Mouse (Mus musculus): ENCODE data around the gene Olfr60.

Gene Olfr60

DNA sequence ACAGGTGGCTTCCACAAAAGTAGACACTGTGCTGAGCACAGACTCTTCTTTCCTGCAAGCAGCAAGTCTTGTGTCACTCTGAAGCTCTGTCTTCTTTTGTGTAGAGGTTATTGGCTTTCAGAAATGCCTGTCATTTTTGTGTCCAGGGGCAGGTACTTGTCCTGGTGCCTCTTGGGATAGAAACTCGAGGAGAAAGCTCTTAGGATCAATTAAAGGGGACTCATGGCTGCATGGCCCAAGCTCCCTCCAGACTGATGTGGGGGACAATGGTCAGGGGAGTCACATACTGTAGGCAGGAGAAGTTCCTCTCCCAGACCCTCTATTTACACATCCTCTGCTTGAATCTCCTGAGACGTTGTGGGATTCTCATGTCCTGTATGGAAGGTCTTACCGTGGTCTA is at the start of gene Olfr60:
Gene Olfr60, minus strand, starts transcription at position 101 of the 400 bp plus-strand sequence.
- H3K27me3 ChIP-seq (ENCODE audit: control insufficient read depth, insufficient read depth, low read length, poor library complexity, severe bottlenecking) = no peaks in the 10 kb centered on the region
- H3K36me3 ChIP-seq (ENCODE audit: control insufficient read depth, insufficient read depth, low read length, poor library complexity, severe bottlenecking) = no peaks in the 10 kb centered on the region
- no peak for DNase-seq (ENCODE audit: low read depth, low spot score)

DNA sequence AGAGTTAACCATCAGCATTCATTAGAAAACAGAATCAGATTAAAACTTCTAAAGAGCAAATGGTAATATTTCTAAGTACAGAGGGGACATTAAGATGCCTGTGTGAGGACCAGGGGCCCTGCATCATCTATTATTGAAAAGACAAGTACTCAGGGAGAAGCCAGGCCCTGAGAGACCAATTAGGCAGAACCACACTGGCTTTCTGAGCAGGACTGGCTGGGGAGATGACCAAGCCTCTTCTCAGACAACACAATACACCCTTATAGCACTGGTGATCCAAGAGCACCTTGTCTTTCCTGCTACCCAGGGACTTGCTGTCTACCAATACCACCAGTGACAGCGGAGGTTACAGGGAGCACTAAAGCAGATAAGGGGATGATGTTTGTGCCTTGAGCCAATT is 41.3 kb upstream of the Olfr60 start, which contains the start of gene Olfr531:
Gene Olfr531, minus strand, starts transcription at position 101 of the 400 bp plus-strand sequence.
- DNase-seq (ENCODE audit: low read depth, low spot score) = no peak
- H3K36me3 ChIP-seq (ENCODE audit: control insufficient read depth, insufficient read depth, low read length, poor library complexity, severe bottlenecking) = no peaks in the 10 kb centered on the region
- H3K27me3 ChIP-seq (ENCODE audit: control insufficient read depth, insufficient read depth, low read length, poor library complexity, severe bottlenecking) = no peaks in the 10 kb centered on the region

DNA sequence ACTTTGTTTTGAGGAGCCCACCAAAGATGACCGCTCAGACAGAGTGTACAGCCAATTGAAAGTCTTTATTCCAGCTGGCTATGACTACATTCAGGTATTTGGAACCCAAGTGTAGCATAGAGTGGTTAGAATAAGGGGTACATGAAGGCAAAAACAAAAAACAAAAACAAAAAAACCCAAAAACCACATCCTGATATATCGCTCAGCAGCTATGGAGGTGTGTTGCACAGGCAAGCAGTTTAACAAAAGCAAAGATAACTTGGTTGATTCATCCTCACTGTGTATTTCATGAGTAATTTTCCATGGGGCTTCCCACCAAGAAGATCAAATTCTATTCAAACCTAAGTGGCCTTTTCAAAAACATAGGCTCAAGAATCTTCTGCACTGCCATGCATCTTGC is 15.4 kb upstream of the Olfr60 start:
- H3K36me3 ChIP-seq (ENCODE audit: control insufficient read depth, insufficient read depth, low read length, poor library complexity, severe bottlenecking) = no peaks in the 10 kb centered on the region

DNA sequence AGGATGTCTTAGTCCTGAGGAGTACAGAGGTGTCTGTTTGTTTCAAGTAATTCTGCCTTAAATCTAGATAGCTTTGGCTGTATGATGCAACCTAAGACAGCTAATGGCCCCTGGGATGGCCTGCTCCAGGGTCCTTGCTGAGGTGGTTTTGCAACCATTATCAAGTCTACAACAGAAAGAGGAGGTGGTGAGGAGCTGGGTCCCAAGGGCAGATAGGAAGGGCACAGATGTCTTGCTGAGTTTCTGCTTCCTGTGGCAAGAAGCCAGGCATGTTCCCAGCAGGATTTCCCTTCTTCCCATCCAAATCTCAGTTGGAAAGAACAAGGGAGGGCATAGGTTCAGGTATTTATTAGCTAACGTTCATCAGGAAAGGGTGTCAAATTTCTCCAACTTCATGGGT is 14.8 kb upstream of the Olfr60 start, which contains the start of gene Olfr530:
Gene Olfr530, minus strand, starts transcription at position 101 of the 400 bp plus-strand sequence.
- H3K27me3 ChIP-seq (ENCODE audit: control insufficient read depth, insufficient read depth, low read length, poor library complexity, severe bottlenecking) = no peaks in the 10 kb centered on the region
- no peaks in the 10 kb centered on the region for H3K36me3 ChIP-seq (ENCODE audit: control insufficient read depth, insufficient read depth, low read length, poor library complexity, severe bottlenecking)
- DNase-seq (ENCODE audit: low read depth, low spot score) = no peak

More for the DNA sequence above, 15.4 kb upstream of the Olfr60 start:
- DNase-seq (ENCODE audit: low read depth, low spot score) = no peak
- no peaks in the 10 kb centered on the region for H3K27me3 ChIP-seq (ENCODE audit: control insufficient read depth, insufficient read depth, low read length, poor library complexity, severe bottlenecking)

DNA sequence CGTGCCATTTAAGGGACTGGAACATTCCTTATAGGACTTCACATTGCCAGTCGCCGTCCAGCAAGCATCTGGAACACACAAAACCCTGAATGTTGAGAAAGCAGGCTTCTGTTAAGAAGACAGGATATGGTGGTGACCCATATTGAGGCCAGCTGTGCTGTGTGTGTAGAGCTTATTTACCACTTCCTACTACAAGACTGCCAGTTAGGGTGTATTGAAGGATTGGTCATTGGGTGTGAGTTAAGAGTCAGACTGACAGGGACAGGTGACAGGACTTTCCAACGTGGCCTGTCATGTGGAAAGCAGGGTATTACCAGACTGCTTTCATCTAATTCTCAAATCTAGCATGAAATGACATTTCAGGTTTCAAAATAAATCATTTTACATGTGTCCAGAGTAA is 12.8 kb upstream of the Olfr60 start:
- Histone ChIP-seq H3K36me3 (ENCODE audit: control insufficient read depth, insufficient read depth, low read length, poor library complexity, severe bottlenecking) (no peaks in the 10 kb centered on the region), H3K27me3 (ENCODE audit: control insufficient read depth, insufficient read depth, low read length, poor library complexity, severe bottlenecking) (no peaks in the 10 kb centered on the region)
- no peak for DNase-seq (ENCODE audit: low read depth, low spot score)

DNA sequence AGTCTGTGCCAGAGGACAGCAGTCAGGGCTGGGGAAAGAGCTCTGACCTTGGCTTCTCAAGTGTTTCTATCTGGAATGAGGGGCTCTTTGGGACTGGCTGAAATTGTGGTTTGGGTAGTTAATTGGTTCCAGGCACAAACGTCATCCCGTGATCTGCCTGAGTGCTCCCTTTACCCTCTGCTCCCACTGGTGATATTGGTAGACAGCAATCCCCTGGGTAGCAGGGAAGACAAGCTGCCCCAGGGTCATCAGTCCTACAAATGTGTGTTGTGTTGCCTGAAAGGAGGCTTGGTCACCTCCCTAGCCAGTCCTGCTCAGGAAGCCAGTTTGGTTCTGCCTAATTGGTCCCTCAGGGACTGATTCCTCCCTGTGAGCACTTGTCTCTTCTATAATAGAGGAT is 27.8 kb downstream of the Olfr60 start, which contains the start of gene Olfr527:
Gene Olfr527, plus strand, starts transcription at position 301 of the 400 bp plus-strand sequence.
- no peaks in the 10 kb centered on the region for H3K27me3 ChIP-seq (ENCODE audit: control insufficient read depth, insufficient read depth, low read length, poor library complexity, severe bottlenecking)
- DNase-seq (ENCODE audit: low read depth, low spot score) = no peak
- H3K36me3 ChIP-seq (ENCODE audit: control insufficient read depth, insufficient read depth, low read length, poor library complexity, severe bottlenecking) = no peaks in the 10 kb centered on the region

DNA sequence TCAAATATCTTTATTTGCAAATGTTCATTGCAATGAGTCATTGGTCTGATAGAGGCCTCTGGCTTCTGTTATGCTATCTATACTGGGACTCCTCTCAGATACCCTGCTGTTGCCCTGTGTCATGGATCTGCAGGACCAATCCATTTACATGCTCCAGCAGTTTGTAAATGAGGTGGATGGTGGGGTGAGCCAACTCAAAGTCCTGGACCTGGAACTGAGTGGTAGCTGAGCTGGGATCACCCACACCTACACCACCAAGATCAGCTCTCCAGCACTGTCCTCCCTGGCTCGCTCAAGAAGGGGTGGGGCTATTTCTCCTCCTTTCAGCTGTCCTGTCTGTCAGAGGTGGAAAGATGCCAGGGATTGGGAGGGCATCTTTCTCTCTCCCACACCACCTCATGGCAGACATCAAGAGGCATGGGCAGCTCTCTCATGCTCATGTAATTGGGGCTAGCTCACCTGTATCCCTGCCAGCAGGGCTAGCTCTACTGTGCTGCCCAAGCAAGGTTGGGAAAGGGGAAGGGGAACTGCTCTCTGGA is 31.6 kb downstream of the Olfr60 start:
- DNase-seq (ENCODE audit: low read depth, low spot score) = no peak
- H3K36me3 ChIP-seq (ENCODE audit: control insufficient read depth, insufficient read depth, low read length, poor library complexity, severe bottlenecking) = no peaks in the 10 kb centered on the region

DNA sequence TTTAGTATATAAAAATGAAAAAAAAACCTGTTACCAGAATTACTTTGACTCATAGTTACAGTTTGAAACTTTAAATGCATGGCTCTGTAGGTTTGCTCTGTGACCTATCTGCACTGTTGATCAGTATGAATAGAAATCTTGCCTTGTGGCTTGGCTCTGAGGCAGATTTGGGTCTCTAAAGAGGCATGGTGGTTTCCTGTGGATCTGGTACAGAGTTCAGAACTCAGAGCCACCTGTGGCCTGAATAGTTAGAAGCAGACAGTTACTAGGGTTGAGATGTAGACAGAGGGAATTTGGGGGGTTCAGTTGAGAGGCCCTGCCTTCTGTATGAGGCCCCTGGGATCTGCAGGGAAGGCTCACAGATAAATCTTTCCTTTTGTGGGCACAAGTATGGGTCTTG is 40.3 kb downstream of the Olfr60 start:
- no peak for DNase-seq (ENCODE audit: low read depth, low spot score)
- Histone ChIP-seq H3K27me3 (ENCODE audit: control insufficient read depth, insufficient read depth, low read length, poor library complexity, severe bottlenecking) (no peaks in the 10 kb centered on the region), H3K36me3 (ENCODE audit: control insufficient read depth, insufficient read depth, low read length, poor library complexity, severe bottlenecking) (no peaks in the 10 kb centered on the region)

More for the DNA sequence above, 31.6 kb downstream of the Olfr60 start:
- H3K27me3 ChIP-seq (ENCODE audit: control insufficient read depth, insufficient read depth, low read length, poor library complexity, severe bottlenecking) = no peaks in the 10 kb centered on the region

DNA sequence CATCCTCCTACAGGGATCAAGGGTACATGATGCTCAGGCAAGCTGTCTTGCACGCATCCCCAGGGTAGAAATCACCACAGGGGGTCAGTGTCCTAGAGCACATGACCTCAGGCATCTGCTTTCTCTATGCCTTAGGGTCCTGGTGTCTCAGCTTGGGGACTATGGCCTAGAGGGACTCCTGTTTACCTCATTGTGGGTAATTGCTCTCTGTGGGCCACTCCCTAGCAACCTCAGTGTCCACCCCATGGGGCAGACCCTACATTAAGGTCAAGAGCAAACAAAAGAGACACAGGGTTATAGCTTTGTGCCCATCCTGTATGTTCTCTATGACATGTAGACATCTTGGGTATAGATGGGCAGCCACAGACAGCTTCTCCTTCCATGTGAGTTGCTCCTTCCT is 40.9 kb downstream of the Olfr60 start, which contains the start of gene Olfr525:
Gene Olfr525, plus strand, starts transcription at position 301 of the 400 bp plus-strand sequence.
- Histone ChIP-seq H3K27me3 (ENCODE audit: control insufficient read depth, insufficient read depth, low read length, poor library complexity, severe bottlenecking) (no peaks in the 10 kb centered on the region), H3K36me3 (ENCODE audit: control insufficient read depth, insufficient read depth, low read length, poor library complexity, severe bottlenecking) (no peaks in the 10 kb centered on the region)
- no peak for DNase-seq (ENCODE audit: low read depth, low spot score)

DNA sequence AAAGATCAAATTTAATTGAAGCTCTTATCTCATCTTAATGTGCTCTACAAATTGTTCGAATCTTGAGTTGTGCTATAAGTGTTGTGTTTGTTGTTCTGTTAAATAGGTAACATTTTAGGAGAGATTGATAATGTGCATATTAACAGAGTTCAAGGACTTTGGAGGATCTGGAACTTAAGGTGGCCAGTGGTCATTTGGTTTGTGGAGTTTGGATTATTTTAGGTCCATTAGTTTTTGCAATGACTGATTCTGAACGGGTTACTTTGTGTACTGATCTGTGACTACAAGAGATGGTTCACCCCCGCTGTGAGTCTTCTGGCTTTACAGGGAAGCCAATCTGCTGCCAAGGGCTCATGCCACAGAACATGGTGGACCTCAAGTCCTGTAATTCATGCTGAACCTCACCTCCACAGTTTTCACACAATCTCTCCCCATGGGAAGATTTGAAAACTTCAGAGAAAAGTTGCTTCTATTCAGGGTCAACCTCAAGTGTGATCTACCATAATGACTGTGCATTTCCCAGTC is 41.5 kb downstream of the Olfr60 start:
- no peak for DNase-seq (ENCODE audit: low read depth, low spot score)
- H3K36me3 ChIP-seq (ENCODE audit: control insufficient read depth, insufficient read depth, low read length, poor library complexity, severe bottlenecking) = no peaks in the 10 kb centered on the region

DNA sequence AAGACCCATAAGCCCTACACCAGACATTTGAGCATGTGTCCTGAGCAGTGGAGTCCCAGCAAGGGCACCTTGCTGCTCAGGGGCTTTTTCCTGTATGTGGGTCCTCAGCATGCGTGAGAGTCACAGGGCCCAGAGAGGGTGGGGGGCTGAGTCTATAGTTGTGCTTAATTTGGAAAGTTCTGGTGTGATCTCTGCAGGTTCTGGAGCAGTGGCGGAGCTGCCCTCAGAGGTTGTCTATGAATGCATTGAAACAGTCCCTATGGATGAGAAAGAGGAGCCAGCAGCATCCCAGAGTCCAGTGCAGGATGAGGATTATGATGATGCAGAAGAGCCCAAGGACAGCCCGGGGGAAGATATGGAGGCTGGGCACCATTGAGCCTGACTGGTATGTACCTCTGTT is 62.1 kb downstream of the Olfr60 start:
- Histone ChIP-seq H3K27me3 (ENCODE audit: control insufficient read depth, insufficient read depth, low read length, poor library complexity, severe bottlenecking) (no peaks in the 10 kb centered on the region), H3K36me3 (ENCODE audit: control insufficient read depth, insufficient read depth, low read length, poor library complexity, severe bottlenecking) (no peaks in the 10 kb centered on the region)
- DNase-seq (ENCODE audit: low read depth, low spot score) = no peak

More for the DNA sequence above, 41.5 kb downstream of the Olfr60 start:
- no peaks in the 10 kb centered on the region for H3K27me3 ChIP-seq (ENCODE audit: control insufficient read depth, insufficient read depth, low read length, poor library complexity, severe bottlenecking)

DNA sequence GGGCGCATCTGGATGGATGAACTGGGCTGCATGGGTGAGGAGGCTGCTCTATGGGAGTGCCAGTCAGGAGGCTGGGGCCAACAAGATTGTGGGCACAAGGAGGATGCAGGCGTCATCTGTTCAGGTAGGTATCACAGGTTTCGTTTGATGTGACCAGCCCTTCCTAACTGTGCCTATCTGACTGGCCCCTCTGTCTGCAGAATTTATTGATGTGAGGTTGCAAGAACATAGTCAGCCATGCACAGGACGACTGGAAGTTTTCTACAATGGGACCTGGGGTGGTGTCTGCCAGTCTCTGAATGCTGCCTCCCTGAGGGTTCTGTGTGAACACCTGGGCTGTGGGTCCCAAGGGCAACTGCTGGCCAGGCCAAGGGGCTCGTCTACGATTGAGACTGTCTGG is 64.6 kb downstream of the Olfr60 start:
- Histone ChIP-seq H3K36me3 (ENCODE audit: control insufficient read depth, insufficient read depth, low read length, poor library complexity, severe bottlenecking) (no peaks in the 10 kb centered on the region), H3K27me3 (ENCODE audit: control insufficient read depth, insufficient read depth, low read length, poor library complexity, severe bottlenecking) (no peaks in the 10 kb centered on the region)
- DNase-seq (ENCODE audit: low read depth, low spot score) = no peak

DNA sequence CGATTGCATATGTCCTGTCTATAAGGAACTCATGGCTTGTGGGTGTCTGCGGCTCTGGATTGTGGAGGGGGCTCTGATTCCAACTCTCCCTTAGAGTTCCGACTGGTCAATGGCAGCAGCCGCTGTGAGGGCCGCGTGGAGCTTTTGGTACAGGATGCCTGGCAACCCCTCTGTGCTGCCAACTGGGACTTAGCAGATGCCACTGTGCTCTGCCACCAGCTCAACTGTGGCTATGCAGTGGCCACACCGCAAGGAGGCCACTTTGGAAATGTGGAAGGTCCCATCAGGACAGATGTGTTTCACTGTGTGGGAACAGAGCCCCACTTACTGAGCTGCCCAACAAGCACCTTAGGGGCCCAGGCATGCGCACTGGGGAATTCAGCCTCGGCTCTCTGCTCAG is 65.7 kb downstream of the Olfr60 start:
- Histone ChIP-seq H3K27me3 (ENCODE audit: control insufficient read depth, insufficient read depth, low read length, poor library complexity, severe bottlenecking) (no peaks in the 10 kb centered on the region), H3K36me3 (ENCODE audit: control insufficient read depth, insufficient read depth, low read length, poor library complexity, severe bottlenecking) (no peaks in the 10 kb centered on the region)
- DNase-seq (ENCODE audit: low read depth, low spot score) = no peak
